Comparison of ENCODE assay signal across 8 mouse cellular contexts in genomic region chr5:118381294-118381675, GRCm38 (mm10).
DNase-seq lines count a peak whose midpoint lies in the region; ATAC-seq lines count a peak whose summit lies in the region.

No protein-coding gene starts in this region.

- peak overlapping the region; percentile 59 for H3K4me3 ChIP-seq in hindbrain, embryonic 10.5 days

- H3K36me3 ChIP-seq in hindbrain, embryonic 10.5 days, result no peaks in the 10 kb centered on the region

- peaks cover 43% of the 10 kb centered on the region for H3K4me1 ChIP-seq in hindbrain, embryonic 10.5 days (replicated peaks)

- WGBS in hindbrain, embryonic 10.5 days, result under 1% methylated on average over 12 of the region's 12 CpGs

- DNase-seq in Muller cell, postnatal 12 days (ENCODE audit: inconsistent ontology term), result peak; percentile 67
- peak; percentile 37 for DNase-seq in cerebellum, adult 9-10 months
- peak; percentile 77 for DNase-seq in hindbrain, embryonic 10.5 days (ENCODE audit: low spot score)
- peak; percentile 56 to 57 for DNase-seq in layer of hippocampus, postnatal 36 days
- peak; percentile 67 for DNase-seq in right cerebral cortex, adult 18-20 months
- peak; percentile 48 to 82 for DNase-seq in urinary bladder, postnatal 36 days (ENCODE audit: low spot score in 2 of 2)

- H3K9me3 ChIP-seq in hindbrain, embryonic 10.5 days, result no peaks in the 10 kb centered on the region

- peak; percentile 53 for ATAC-seq in frontal cortex, adult (ENCODE audit: low TSS enrichment)
- ATAC-seq in megakaryocyte, adult 5-6 weeks (ENCODE audit: poor library complexity, severe bottlenecking), result peak; percentile 66

- H3K27ac ChIP-seq in hindbrain, embryonic 10.5 days, result peak overlapping the region; percentile 84

- H3K27me3 ChIP-seq in hindbrain, embryonic 10.5 days (ENCODE audit: insufficient read depth, poor library complexity, severe bottlenecking), result peaks cover 64% of the 10 kb centered on the region

Comparison
In these comparisons a context has a peak if more than half of its experiments do, and no peak if none do; other contexts are left out.
1. Peak in every context shown above with its lines: DNase-seq, ATAC-seq, H3K4me3 ChIP-seq and H3K27ac ChIP-seq.